Mouse (Mus musculus) right cerebral cortex, postnatal 10 days (tissue): ENCODE data around the gene Gm10577.

Experiments used
- DNase-seq, 2 experiments: peaks; one replicate each; pipeline ENCODE4 v3.0.0; 2021; ENCODE audit warnings: low spot score in 2 of 2

Gm10577 gene

GRCm38 (mm10) chr4:101020596-101020995 is at the start of gene Gm10577:
Gene Gm10577 (minus strand): TSS chr4:101020696.
- no peak for DNase-seq

GRCm38 (mm10) chr4:101069154-101069971 is 48.9 kb upstream of the Gm10577 start:
- peak; percentile 44 to 47 for DNase-seq

- DNase-seq: peak; percentile 59 to 67
Observed at GRCm38 (mm10) chr4:101068786-101069153, 48.3 kb upstream of the Gm10577 start, which contains the start of gene Raver2. Gene Raver2 (plus strand): TSS chr4:101068983.

GRCm38 (mm10) chr4:101066401-101066800 is 45.9 kb upstream of the Gm10577 start:
- no peak for DNase-seq

DNA sequence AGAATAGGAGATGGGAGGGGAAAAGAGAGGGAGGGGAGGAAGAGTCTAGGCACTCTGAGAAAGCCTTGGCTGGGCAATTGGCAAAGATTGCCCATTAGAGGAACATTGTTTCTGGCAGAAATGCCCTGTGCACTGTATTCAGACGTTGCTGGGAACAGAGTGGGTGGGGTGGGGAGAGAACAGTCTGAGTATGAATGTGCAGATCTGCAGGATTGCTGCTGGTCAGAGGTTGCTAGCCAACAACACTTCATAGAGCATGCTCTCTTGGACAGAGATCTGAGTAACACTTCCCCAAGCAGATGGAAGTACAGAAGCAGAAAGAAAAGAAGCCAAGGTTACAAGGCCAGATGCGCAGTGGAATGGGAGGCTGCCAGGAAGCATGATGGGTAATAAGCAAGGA is 41.6 kb upstream of the Gm10577 start:
- DNase-seq: peak; percentile 45 to 53

DNA sequence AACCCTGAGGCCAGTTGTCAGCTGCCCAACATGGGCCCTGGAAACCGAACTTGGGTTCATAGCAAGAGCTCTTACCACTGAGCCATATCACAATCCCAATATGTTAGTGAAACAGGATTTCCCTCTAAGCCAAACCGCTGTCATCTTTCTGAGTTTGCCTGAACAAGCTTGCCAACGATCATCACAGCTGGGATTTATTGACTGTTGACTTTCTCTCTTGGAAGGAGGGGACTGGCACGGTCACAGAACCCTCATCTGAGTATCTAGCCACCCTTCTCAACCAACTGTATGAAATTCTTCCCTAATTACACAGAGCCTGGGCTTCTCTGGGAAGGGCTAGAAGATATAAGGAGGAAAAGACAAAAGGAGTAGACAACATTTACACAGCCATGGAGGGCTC is 26.1 kb upstream of the Gm10577 start:
- DNase-seq: no peak

- no peak for DNase-seq
Observed at GRCm38 (mm10) chr4:101044149-101044548, 23.7 kb upstream of the Gm10577 start.

- no peak for DNase-seq
Observed at GRCm38 (mm10) chr4:101043691-101044090, 23.2 kb upstream of the Gm10577 start.

DNA sequence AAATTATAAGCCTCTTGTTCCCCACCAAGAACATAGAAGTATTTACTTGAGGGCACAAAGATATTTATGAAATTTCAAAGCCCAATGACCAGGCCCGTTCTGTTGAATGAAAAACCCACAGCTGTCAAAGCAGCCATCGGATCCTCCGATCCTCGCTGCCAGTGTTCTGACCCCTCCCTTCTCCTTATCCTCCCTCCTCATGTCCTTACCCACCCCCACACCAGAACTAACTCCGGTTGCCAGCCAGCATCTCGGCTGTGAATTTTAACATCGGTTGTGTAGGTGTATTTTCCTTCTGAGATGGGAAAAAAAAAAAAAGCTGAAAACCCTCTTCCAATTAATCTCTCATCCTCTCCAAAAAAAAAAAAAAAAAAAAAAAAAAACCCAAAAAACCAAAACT is 16.7 kb upstream of the Gm10577 start:
- DNase-seq: peak; percentile 72 to 84

DNA sequence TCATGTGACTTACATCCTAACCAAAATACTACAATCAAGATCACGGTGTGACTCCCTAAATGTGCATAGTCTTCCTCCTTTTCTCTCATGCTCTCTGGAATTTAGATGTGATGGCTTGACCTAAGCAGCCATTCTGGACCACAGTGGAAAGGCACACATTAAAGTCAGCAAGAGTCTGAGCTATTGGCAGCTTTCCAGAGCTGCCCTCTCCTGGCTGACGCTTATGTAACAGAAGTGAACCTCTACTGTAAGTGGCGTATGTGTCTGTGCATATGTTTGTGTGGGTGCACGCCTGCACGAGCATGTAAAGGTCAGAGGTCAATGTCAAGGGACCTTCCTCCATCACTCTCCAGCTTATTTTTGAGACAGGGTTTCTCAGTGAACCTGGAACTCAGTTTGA is 14.6 kb upstream of the Gm10577 start:
- DNase-seq: no peak

- no peak for DNase-seq
Observed at GRCm38 (mm10) chr4:101033047-101033446, 12.6 kb upstream of the Gm10577 start.

- no peak for DNase-seq
Observed at GRCm38 (mm10) chr4:101027852-101028411, 7.4 kb upstream of the Gm10577 start.

DNA sequence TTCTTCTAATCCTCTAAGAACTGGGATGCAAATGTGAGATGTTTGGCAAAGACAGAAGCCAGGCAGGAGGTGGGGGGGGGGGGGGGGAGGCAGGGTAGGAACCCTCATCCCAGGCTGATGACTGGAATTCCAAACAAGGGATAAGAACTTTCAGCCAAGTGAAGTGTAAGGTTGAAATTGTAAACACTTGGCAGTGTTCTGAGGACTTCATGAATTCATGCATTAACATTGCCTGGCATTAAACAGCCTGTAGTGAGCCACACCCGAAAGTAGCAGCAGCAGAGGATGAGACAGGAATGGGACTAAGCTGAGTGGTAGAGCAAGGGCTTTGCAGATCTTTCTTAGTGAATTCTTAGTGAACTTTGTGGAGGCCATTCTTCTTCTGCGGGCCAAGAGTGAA is 6.5 kb upstream of the Gm10577 start:
- peak in 1 of 2 experiments; percentile 33 for DNase-seq

GRCm38 (mm10) chr4:101026566-101026965 is 6.1 kb upstream of the Gm10577 start:
- peak; percentile 43 to 44 for DNase-seq

DNA sequence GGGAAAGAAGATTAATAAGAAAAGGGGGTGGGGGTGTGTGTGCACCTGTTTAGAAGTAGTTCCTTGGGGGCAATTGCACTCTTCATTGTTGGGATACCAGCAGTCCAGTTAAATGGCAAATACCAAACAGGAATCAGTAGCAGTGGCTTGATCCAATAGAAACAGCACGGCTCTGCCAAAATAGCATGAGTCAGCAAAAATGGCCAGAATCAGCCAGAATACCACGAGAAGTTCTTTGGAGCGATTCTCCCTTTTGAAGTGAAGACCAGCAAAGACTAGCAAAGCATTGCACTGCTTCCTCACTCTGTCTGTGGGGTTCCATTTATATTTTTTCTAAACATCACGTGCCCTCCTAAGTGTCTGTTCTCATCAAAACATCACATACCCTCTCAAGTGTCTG is 2.7 kb downstream of the Gm10577 start:
- DNase-seq: no peak

GRCm38 (mm10) chr4:101009092-101009491 is 11.4 kb downstream of the Gm10577 start:
- no peak for DNase-seq

DNA sequence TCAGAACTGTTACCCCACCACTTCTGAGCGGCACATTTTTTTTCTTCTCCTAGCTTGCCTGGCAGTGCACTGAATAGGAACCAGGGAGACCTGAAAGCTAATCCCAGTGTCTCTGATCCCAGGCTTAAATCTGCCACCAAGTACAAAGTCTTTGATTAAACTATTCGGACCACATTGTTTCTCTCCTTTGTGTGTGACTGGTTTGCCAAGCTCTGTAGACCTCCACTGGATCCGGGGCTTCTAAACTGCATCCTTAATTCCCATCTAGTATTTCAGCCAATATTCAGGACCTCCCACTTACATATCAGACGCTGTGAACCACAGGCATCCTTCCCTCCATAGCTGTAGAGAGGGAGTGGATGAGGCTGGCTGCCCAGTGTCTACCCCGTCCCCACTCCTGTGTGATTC is 12.1 kb downstream of the Gm10577 start:
- DNase-seq: no peak

DNA sequence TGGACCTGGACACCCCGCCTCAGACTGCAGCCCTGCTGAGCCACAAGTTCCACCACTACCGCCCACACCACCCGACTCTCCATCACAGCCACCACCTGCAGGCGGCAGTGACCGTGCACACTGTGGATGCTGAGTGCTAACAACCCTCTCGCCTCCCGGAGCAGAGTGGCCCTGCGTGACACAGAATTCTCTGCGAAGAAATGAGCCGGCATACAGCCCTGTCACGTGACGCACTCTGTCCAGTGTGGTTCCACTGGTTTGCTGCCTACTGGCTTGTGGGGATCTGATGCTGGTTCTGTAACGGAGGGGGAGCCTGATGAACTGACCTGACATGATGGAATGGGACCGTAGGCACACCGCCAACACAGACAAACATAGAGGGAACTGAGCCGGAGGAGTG is 17.5 kb downstream of the Gm10577 start:
- no peak for DNase-seq

DNA sequence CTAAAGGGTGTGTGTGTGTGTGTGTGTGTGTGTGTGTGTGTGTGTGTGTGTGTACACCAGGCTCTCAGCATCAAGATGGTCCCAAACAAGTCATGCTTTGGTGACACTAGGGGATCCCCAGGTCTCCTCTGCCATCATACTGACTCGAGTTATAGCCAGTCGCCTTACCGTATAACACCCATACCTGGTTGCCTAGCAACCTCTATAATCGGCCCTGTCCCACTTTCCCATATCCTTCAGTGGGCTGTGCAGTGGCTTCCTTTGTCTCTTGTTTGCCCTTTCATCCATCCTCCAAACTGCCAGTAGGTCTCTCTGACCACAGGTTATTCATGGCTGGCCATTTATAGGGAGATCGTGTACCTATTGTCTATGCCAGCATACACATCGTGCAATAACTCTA is 19.4 kb downstream of the Gm10577 start:
- no peak for DNase-seq

GRCm38 (mm10) chr4:101000622-101001021 is 19.9 kb downstream of the Gm10577 start:
- no peak for DNase-seq

- no peak for DNase-seq
Observed at GRCm38 (mm10) chr4:100998906-100999305, 21.6 kb downstream of the Gm10577 start.

DNA sequence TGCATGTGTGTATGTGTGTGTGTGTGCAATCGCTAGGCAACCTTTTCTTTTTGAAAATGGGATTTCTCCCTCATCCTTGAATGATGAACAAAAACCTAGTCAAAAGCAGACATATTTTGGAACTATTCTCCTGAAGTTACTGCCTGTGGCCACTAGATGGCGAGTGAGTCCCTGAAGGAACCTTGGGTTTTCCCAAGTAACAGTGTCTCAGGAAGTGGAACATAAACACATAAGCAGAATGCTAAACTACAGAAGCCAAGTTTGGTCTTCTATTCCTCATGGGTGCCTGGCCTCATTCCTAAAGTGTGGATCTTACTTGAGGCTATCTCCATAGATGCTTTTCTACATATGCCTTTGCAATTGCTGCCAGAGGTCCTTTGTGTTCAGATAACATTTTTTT is 22.4 kb downstream of the Gm10577 start:
- peak; percentile 76 to 85 for DNase-seq

- DNase-seq: peak; percentile 33 to 37
Observed at GRCm38 (mm10) chr4:100996060-100996651, 24.3 kb downstream of the Gm10577 start.
